Mouse (Mus musculus) intestine, postnatal 0 days (tissue): Measurements from ENCODE around the gene Hadhb. TPM values are rescaled to one million over a fixed set of nuclear protein-coding genes. Genes with fewer than 3 reads are reported as not detected.

Experiments
- ATAC-seq: fragments of 200-750 bp; cut with Nextera tagmentation; 2 replicates; pipeline ENCODE4 v1.8.0; 2017; ENCODE audit warnings: mild to moderate bottlenecking, moderate TSS enrichment, moderate library complexity
- H3K27ac ChIP-seq: fragments of 300-500 bp; sonication (generic); 2 replicates; pipeline ENCODE4 v1.5.1; 2014; ENCODE audit warnings: mild to moderate bottlenecking, low read depth, low read length, moderate library complexity
- H3K27me3 ChIP-seq: fragments of 300-500 bp; sonication (generic); replicated peaks from 2 replicates; pipeline ENCODE4 v1.6.1; 2014; ENCODE audit warnings: low read length, mixed read lengths; ENCODE audit not compliant: control insufficient read depth, insufficient read depth
- H3K36me3 ChIP-seq: fragments of 300-500 bp; sonication (generic); 2 replicates; pipeline ENCODE4 v1.6.1; 2014; ENCODE audit warnings: mild to moderate bottlenecking, moderate library complexity; ENCODE audit not compliant: control insufficient read depth, insufficient read depth
- H3K4me1 ChIP-seq: fragments of 300-500 bp; sonication (generic); replicated peaks from 2 replicates; pipeline ENCODE4 v1.6.1; 2014; ENCODE audit warnings: antibody characterized with exemption, low read length, mixed read lengths; ENCODE audit not compliant: control insufficient read depth, insufficient read depth
- H3K4me2 ChIP-seq: fragments of 300-500 bp; sonication (generic); replicated peaks from 2 replicates; pipeline ENCODE4 v1.6.1; 2014; ENCODE audit warnings: low read depth, mild to moderate bottlenecking, moderate library complexity
- H3K4me3 ChIP-seq: fragments of 300-500 bp; sonication (generic); 2 replicates; pipeline ENCODE4 v1.5.1; 2014; ENCODE audit warnings: low read depth, low read length
- H3K9ac ChIP-seq: fragments of 300-500 bp; sonication (generic); 2 replicates; pipeline ENCODE4 v1.6.1; 2014; ENCODE audit warnings: mild to moderate bottlenecking, low read depth, low read length
- H3K9me3 ChIP-seq: fragments of 300-500 bp; sonication (generic); 2 replicates; pipeline ENCODE4 v1.6.1; 2016; ENCODE audit warnings: mixed run types; ENCODE audit not compliant: control insufficient read depth
- CTCF ChIP-seq: sonication (generic); IDR thresholded peaks from 2 replicates; pipeline ENCODE4 v1.5.1; 2016; ENCODE audit warnings: low read depth, mild to moderate bottlenecking, control low read depth, antibody characterized with exemption, moderate library complexity
- WGBS: fragments of 180-500 bp; shearing (Covaris S2); extraction: QIAGEN DNeasy Blood & Tissue Kit; methylation state at CpG from one replicate; pipeline ENCODE4 v1.1.7; 2014; 5-methylcytosine and 5-hydroxymethylcytosine counted together
- polyA plus RNA-seq: library from polyadenylated mRNA; unstranded; fragments of >200 nt; fragmentation: Nextera tagmentation; extraction: Ambion mirVana; gene quantifications from 2 replicates; pipeline ENCODE4 v1.2.1, GENCODE M21; 2015

The Hadhb gene
- polyA plus RNA-seq, 1 experiment from 2014 or later: 420 TPM

DNA sequence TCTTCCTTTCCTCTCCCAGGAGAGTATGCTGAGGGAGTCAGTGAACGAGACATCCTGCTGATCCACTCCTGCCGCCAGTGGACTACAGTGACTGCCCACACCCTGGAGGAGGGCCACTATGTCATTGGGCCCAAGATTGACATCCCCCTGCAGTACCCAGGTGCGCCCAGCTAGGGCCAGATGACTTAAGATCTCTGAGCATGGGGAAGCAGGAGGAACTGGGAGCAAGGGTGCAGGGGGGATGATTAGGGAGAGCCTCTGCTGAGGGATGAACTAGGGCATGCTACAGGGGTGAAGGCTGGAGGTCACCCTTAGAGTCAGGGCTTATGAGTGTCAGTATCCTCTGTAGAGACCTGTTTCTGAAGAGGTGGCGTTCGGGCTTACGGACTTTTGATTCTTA is 46.8 kb upstream of the Hadhb start:
- no peak for TF ChIP-seq CTCF
- H3K27me3 ChIP-seq: peaks cover 39% of the 10 kb centered on the region

GRCm38 (mm10) chr5:30109899-30110298 is 45.1 kb upstream of the Hadhb start:
- Histone ChIP-seq H3K4me2 (peak overlapping the region; percentile 47), H3K4me1 (peaks cover 3% of the 10 kb centered on the region; the same call in 1 of the 2 replicates), H3K4me3 (no peak overlapping the region), H3K27ac (peak overlapping the region; percentile 64), H3K36me3 (no peaks in the 10 kb centered on the region), H3K27me3 (peaks cover 33% of the 10 kb centered on the region), H3K9me3 (no peaks in the 10 kb centered on the region), H3K9ac (0 out of 2 replicates have a peak overlapping the region, but pooled peaks have one; percentile 4)
- ATAC-seq: peak; percentile 52
- no peak for TF ChIP-seq CTCF
- 41% methylated on average over 2 of the region's 2 CpGs for WGBS

More for the DNA sequence above, 46.8 kb upstream of the Hadhb start:
- no peak overlapping the region for H3K9ac ChIP-seq
- H3K9me3 ChIP-seq: no peaks in the 10 kb centered on the region
- H3K27ac ChIP-seq: no peak overlapping the region
- H3K4me1 ChIP-seq: peaks cover 3% of the 10 kb centered on the region; the same call in 1 of the 2 replicates
- no peak overlapping the region for H3K4me3 ChIP-seq
- H3K4me2 ChIP-seq: no peak overlapping the region
- 84% methylated on average over 6 of the region's 6 CpGs for WGBS
- no peak for ATAC-seq
- no peaks in the 10 kb centered on the region for H3K36me3 ChIP-seq

- Histone ChIP-seq H3K9me3 (no peaks in the 10 kb centered on the region), H3K4me3 (peak overlapping the region; percentile 0; the same call in 1 of the 2 replicates), H3K4me2 (peak overlapping the region; percentile 47), H3K27ac (peak overlapping the region; percentile 64), H3K27me3 (peaks cover 30% of the 10 kb centered on the region), H3K9ac (0 out of 2 replicates have a peak overlapping the region, but pooled peaks have one; percentile 4), H3K36me3 (no peaks in the 10 kb centered on the region), H3K4me1 (0 out of 2 replicates have a peak, but pooled peaks cover 3% of the 10 kb centered on the region)
- WGBS: 9% methylated on average over 22 of the region's 22 CpGs
- peak; percentile 68 for ATAC-seq
- TF ChIP-seq CTCF: no peak
These were observed 44.5 kb upstream of the Hadhb start for GRCm38 (mm10) chr5:30110371-30111060.

DNA sequence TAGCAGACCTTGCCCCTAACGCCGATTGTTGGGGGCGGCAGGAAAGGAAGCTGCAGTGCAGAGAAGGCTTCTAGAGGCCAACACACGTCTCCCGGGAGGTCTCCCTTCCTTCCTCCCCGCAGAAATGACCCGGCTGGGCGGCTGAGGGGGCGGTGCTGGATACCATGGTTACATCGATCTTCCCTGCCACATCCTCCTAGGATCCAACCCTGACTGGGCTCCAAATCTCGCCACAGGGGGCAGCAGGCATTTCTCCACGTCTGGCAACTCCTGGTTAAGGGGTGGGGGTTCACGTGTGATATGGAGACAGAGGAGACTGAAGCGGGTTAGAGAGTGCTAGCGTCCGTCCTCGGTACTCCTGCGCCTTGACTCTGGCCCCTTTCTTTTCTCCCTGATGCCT is 43.9 kb upstream of the Hadhb start:
- Histone ChIP-seq H3K4me1 (0 out of 2 replicates have a peak, but pooled peaks cover 3% of the 10 kb centered on the region), H3K36me3 (no peaks in the 10 kb centered on the region), H3K4me2 (peak overlapping the region; percentile 47), H3K9ac (no peak overlapping the region), H3K27ac (peak overlapping the region; percentile 64; the same call in 1 of the 2 replicates), H3K4me3 (peak overlapping the region; percentile 0; the same call in 1 of the 2 replicates), H3K9me3 (no peaks in the 10 kb centered on the region), H3K27me3 (peaks cover 24% of the 10 kb centered on the region)
- WGBS: 6% methylated on average over 18 of the region's 18 CpGs
- ATAC-seq: 0 out of 2 replicates have a peak, but pooled peaks have one; percentile 11
- TF ChIP-seq CTCF: peak; percentile 65

DNA sequence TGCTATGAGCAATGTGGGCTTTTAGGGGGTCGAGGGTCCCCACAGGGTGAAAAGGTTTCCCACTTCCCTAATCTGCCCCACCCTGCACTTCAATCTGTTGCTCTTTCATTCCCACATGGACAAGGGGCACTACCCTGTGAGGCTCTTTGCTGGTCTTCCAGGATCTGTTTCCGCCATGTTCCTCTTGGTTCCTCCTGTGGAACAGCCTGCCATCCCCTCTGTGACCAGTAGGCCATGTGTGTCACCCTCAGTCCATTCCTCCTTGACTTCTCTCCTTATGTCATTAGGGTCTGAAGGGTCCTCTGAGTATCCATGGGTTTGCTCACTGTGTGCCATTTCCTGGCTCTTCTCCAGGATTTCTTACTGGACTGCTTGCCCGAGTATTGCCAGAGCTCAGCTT is 43.3 kb upstream of the Hadhb start:
- no peak overlapping the region for H3K4me3 ChIP-seq
- no peaks in the 10 kb centered on the region for H3K9me3 ChIP-seq
- ATAC-seq: no peak
- no peaks in the 10 kb centered on the region for H3K36me3 ChIP-seq
- no peak; the same call in 1 of the 2 replicates for TF ChIP-seq CTCF
- H3K4me1 ChIP-seq: 0 out of 2 replicates have a peak, but pooled peaks cover 3% of the 10 kb centered on the region
- H3K4me2 ChIP-seq: 0 out of 2 replicates have a peak overlapping the region, but pooled peaks have one; percentile 47
- H3K27ac ChIP-seq: no peak overlapping the region
- no peak overlapping the region for H3K9ac ChIP-seq
- peaks cover 18% of the 10 kb centered on the region for H3K27me3 ChIP-seq
- WGBS: 68% methylated on average over 3 of the region's 3 CpGs

DNA sequence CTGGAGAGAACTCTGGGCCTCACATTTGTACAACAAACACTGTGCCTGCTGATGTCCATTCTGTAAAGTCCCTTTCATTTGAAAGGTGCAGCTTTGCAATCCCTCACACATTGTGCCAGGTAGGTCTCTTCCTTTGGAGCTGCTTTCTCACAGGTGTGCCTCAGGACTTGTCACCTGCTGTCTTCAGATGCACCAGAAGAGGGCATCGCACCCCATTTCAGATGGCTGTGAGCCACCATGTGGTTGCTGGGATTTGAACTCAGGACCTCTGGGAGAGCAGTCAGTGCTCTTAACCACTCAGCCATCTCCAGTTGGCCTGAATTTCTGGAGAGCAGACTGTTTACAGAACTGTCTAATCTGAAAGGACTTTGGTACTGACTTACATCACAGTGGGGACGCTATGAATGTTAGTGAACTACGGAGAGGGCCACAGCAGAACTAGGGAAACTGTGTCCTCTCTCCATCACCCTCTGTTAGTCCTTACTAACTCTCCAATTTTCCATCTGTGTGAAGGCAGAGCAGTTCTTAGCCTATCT is 42.4 kb upstream of the Hadhb start:
- no peak overlapping the region for H3K4me2 ChIP-seq
- H3K9me3 ChIP-seq: no peaks in the 10 kb centered on the region
- H3K4me1 ChIP-seq: 0 out of 2 replicates have a peak, but pooled peaks cover 3% of the 10 kb centered on the region
- H3K36me3 ChIP-seq: no peaks in the 10 kb centered on the region
- TF ChIP-seq CTCF: peak; percentile 62
- H3K4me3 ChIP-seq: no peak overlapping the region
- peaks cover 14% of the 10 kb centered on the region for H3K27me3 ChIP-seq
- ATAC-seq: no peak
- 51% methylated on average over 3 of the region's 3 CpGs for WGBS
- H3K9ac ChIP-seq: no peak overlapping the region
- H3K27ac ChIP-seq: no peak overlapping the region
